In genomic region chr1:90603561-90603887, GRCm38 (mm10) we compare ENCODE assay signal across 8 mouse cellular contexts. TPM values are rescaled to one million over a fixed set of nuclear protein-coding genes. Genes with fewer than 3 reads are reported as not detected.
A peak's percentile ranks its signal among the peaks of the same experiment; 100 is the strongest.
DNase-seq lines count a peak whose midpoint lies in the region; ATAC-seq and TF ChIP-seq lines count a peak whose summit lies in the region.

No protein-coding gene starts in this region.

- TF ChIP-seq EP300 in liver, embryonic 14.5 days (IDR thresholded peaks at IDR 0.05; ENCODE audit: low read depth), result no peak

- no peaks in the 10 kb centered on the region for H3K9me3 ChIP-seq in heart, embryonic 10.5 days
- H3K9me3 ChIP-seq in forebrain, embryonic 13.5 days (replicated peaks), result no peaks in the 10 kb centered on the region
- no peaks in the 10 kb centered on the region for H3K9me3 ChIP-seq in liver, embryonic 14.5 days (ENCODE audit: control insufficient read depth, low read length)

- ATAC-seq in CD4-positive, CD25-positive, alpha-beta regulatory T cell, adult 4 months, result peak; percentile 18
- ATAC-seq in forebrain, embryonic 13.5 days, result peak; percentile 78
- peak; percentile 62 for ATAC-seq in liver, embryonic 14.5 days (ENCODE audit: insufficient read depth)

- H3K36me3 ChIP-seq in heart, embryonic 10.5 days, result peaks cover 33% of the 10 kb centered on the region
- H3K36me3 ChIP-seq in forebrain, embryonic 13.5 days (ENCODE audit: poor library complexity, severe bottlenecking), result peaks cover 32% of the 10 kb centered on the region
- H3K36me3 ChIP-seq in liver, embryonic 14.5 days (replicated peaks; ENCODE audit: control insufficient read depth, insufficient read depth, low read depth), result peaks cover 24% of the 10 kb centered on the region

- under 1% methylated on average over 26 of the region's 26 CpGs for WGBS in heart, embryonic 10.5 days
- WGBS in forebrain, embryonic 13.5 days, result under 1% methylated on average over 26 of the region's 26 CpGs
- WGBS in liver, embryonic 14.5 days (ENCODE audit: insufficient replicate concordance), result under 1% methylated on average over 26 of the region's 26 CpGs

- H3K9ac ChIP-seq in forebrain, embryonic 13.5 days, result peak overlapping the region; percentile 86
- H3K9ac ChIP-seq in liver, embryonic 14.5 days (replicated peaks), result peak overlapping the region; percentile 94

- H3K4me1 ChIP-seq in heart, embryonic 10.5 days, result peaks cover 6% of the 10 kb centered on the region; the same call in 1 of the 2 replicates
- peaks cover 15% of the 10 kb centered on the region for H3K4me1 ChIP-seq in forebrain, embryonic 13.5 days
- H3K4me1 ChIP-seq in liver, embryonic 14.5 days (replicated peaks; ENCODE audit: control insufficient read depth in 2 of 2, insufficient read depth in 2 of 2, low read length in 1 of 2), result peaks cover 0 to 4% of the 10 kb centered on the region in 2 experiments; a peak in 2 of 4 replicates

- no peak for TF ChIP-seq CTCF in liver, embryonic 14.5 days (IDR thresholded peaks at IDR 0.05; ENCODE audit: low read depth)

- H3K27me3 ChIP-seq in heart, embryonic 10.5 days (ENCODE audit: insufficient read depth, poor library complexity, severe bottlenecking), result no peaks in the 10 kb centered on the region
- H3K27me3 ChIP-seq in forebrain, embryonic 13.5 days, result no peaks in the 10 kb centered on the region; the same call in 1 of the 2 replicates
- H3K27me3 ChIP-seq in liver, embryonic 14.5 days (ENCODE audit: control insufficient read depth, insufficient read depth, low read length), result no peaks in the 10 kb centered on the region

- peak overlapping the region; percentile 75 for H3K4me2 ChIP-seq in forebrain, embryonic 13.5 days
- H3K4me2 ChIP-seq in liver, embryonic 14.5 days (ENCODE audit: low read depth), result peak overlapping the region; percentile 86

- peak overlapping the region; percentile 92 for H3K27ac ChIP-seq in heart, embryonic 10.5 days
- peak overlapping the region; percentile 48 for H3K27ac ChIP-seq in forebrain, embryonic 13.5 days
- no peak overlapping the region; the same call in 1 of the 2 replicates for H3K27ac ChIP-seq in liver, embryonic 14.5 days

- intact Hi-C loops in left cerebral cortex, postnatal 14 days (cut with DNase I), result loop anchor here (5.0 kb wide), 1 partner anchor 354 kb away; no protein-coding TSS in a partner anchor

- DNase-seq in heart, embryonic 10.5 days (ENCODE audit: low spot score), result no peak
- no peak for DNase-seq in heart, adult 11 months
- DNase-seq in liver, embryonic 14.5 days (ENCODE audit: low read depth in 3 of 3, low spot score in 3 of 3), result no peak
- DNase-seq in gastrocnemius, postnatal 4 days (ENCODE audit: low spot score in 2 of 2), result no peak
- no peak for DNase-seq in spleen, postnatal 36 days (ENCODE audit: low spot score in 2 of 2)
- DNase-seq in left cerebral cortex, postnatal 14 days (ENCODE audit: low spot score in 2 of 2), result no peak

- H3K4me3 ChIP-seq in heart, embryonic 10.5 days, result peak overlapping the region; percentile 97
- H3K4me3 ChIP-seq in forebrain, embryonic 13.5 days, result peak overlapping the region; percentile 84
- peak overlapping the region; percentile 68 to 70 for H3K4me3 ChIP-seq in liver, embryonic 14.5 days (ENCODE audit: insufficient read depth in 1 of 2, low read depth in 2 of 2, low read length in 2 of 2)

RNA-seq across cellular contexts. Expression of gene Cops8, which starts 0.7 kb away (rescaled TPM):
- 157 and 170 TPM in 2 replicates for polyA plus RNA-seq in heart, embryonic 10.5 days (2016; fragmentation: Nextera tagmentation; extraction: Ambion mirVana)
- polyA plus RNA-seq in CD4-positive, CD25-positive, alpha-beta regulatory T cell, adult 4 months (2017; shearing (Covaris generic)), result 100 to 1,000 TPM; 149 to 150 TPM
- polyA plus RNA-seq in forebrain, embryonic 13.5 days (2015; fragmentation: Nextera tagmentation; extraction: Ambion mirVana), result 166 and 195 TPM in 2 replicates
- polyA plus RNA-seq in liver, embryonic 14.5 days (2012; rRNA removed), result 28.3 and 30.3 TPM in 2 replicates
- 40.3 and 41.4 TPM in 2 replicates for polyA plus RNA-seq in liver, embryonic 14.5 days (2014; fragmentation: Nextera tagmentation; extraction: Ambion mirVana)
- total RNA-seq in gastrocnemius, postnatal 4 days (2021), result 10 to 100 TPM; 70.2 to 80.1 TPM
- 100 to 1,000 TPM in 1 of 2 experiments, 10 to 100 TPM in 1; 92.0 to 102 TPM for total RNA-seq in left cerebral cortex, postnatal 14 days (2021)

Comparison
In these comparisons a context has a peak if more than half of its experiments do, and no peak if none do; other contexts are left out.
1. ATAC-seq: peak in every context shown above with its lines; median percentile 78 in forebrain, embryonic 13.5 days; 62 in liver, embryonic 14.5 days; 18 in CD4-positive, CD25-positive, alpha-beta regulatory T cell, adult 4 months.